Mouse (Mus musculus) CH12.LX (cell line): ENCODE data around the gene Adss.

Experiments used
- ELF1 ChIP-seq: IDR thresholded peaks from 2 replicates; pipeline ENCODE4 v1.6.1; 2014; ENCODE audit warnings: low read depth, mild to moderate bottlenecking, inconsistent platforms, low read length, improper control_type of control experiment
- POLR2A ChIP-seq: IDR thresholded peaks from 2 replicates; pipeline ENCODE4 v1.6.1; 2011; ENCODE audit warnings: low read depth, mild to moderate bottlenecking, improper control_type of control experiment, low read length
- TCF12 ChIP-seq: IDR thresholded peaks from 2 replicates; pipeline ENCODE4 v1.6.1; 2014; ENCODE audit warnings: low read depth, mild to moderate bottlenecking, inconsistent platforms, low read length, improper control_type of control experiment
- USF2 ChIP-seq: conservative IDR thresholded peaks from 2 replicates; pipeline ENCODE4 v1.6.1; 2011; ENCODE audit warnings: low read depth, low read length, improper control_type of control experiment

GRCm38 (mm10) chr1:177740707-177741106 is 55.6 kb downstream of the Adss start:
- no peak for TF ChIP-seq USF2
- TF ChIP-seq ELF1: no peak
- TF ChIP-seq POLR2A: no peak
- no peak for TF ChIP-seq TCF12
